Mouse (Mus musculus) layer of hippocampus, postnatal 10 days (tissue): ENCODE measurements at regions not wholly inside any gene's neighbourhood (a gene's known extent, or its start where the extent isn't known, plus 50 kb on each side); places are given as distances from the start of the nearest gene placed in this dataset.

Source experiments
- DNase-seq, 2 experiments: peaks; one replicate each; pipeline ENCODE4 v3.0.0; 2021; ENCODE audit warnings: low spot score in 2 of 2

DNA sequence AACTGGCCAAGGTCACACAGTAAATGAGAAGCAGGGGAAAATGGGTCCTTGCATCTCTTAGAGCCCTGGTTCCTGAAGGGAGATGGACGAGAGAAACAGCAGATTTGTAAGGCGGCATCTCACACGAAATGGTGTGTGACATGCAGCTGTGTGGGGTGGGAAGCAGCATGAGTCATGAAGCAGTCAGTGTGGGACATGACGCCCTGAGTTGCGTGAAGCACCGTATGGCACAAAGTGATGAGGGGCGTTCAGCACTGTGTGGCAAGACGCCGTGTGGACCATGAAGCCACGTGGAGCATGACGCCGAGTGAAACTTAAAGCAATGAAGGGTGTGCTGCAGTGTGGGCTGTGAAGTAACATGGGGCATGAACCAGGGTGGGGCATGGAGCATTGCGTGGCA is 414.9 kb upstream of the Zmiz1 start:
- no peak for DNase-seq

DNA sequence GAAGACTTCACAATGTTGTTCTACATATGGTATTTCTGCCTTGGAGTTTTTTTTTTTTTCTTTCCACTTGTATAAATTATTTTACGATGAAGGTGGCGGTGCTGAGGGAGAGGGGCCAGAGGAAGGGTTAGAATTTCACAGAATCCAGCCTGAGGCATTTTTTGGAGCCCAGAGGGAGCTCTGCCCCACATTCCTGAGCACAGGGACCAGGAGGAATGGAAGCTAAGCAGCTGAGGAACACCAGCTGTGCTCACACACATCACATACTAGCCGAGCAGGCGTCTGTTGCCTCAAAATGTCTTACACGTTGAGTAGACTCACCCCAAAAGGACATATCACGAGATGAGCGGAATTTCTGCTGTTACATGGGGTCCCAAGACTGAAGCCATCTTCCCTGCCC is 414.1 kb upstream of the Zmiz1 start:
- no peak for DNase-seq

- DNase-seq, result no peak
Measured at GRCm38 (mm10) chr14:25050674-25051251, 408.2 kb upstream of the Zmiz1 start.

GRCm38 (mm10) chr14:25052175-25052574 is 406.8 kb upstream of the Zmiz1 start:
- DNase-seq, result no peak

- DNase-seq, result no peak
Measured at GRCm38 (mm10) chr14:25059351-25059750, 399.6 kb upstream of the Zmiz1 start.

DNA sequence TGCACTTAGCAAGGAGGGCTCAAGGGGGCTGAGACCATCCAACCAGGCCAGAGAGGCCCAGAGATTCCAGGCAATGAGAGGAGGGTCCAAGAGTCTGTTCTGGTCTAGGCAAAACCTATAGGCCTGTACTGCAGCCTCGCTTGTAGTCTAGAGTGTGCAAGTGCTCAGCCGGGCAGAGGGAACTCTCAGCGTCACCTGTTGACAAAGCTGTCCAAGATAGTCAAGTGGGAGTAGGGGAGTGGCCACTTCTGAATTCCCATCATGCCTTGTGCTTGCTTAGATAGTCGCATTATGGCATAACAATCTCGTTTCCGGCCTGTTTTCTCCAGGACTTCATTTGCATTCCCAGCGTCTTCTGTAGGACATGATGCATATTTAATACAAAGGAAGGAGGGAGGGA is 398.7 kb upstream of the Zmiz1 start:
- no peak for DNase-seq

- no peak for DNase-seq
Measured at GRCm38 (mm10) chr14:25063090-25063489, 395.9 kb upstream of the Zmiz1 start.

DNA sequence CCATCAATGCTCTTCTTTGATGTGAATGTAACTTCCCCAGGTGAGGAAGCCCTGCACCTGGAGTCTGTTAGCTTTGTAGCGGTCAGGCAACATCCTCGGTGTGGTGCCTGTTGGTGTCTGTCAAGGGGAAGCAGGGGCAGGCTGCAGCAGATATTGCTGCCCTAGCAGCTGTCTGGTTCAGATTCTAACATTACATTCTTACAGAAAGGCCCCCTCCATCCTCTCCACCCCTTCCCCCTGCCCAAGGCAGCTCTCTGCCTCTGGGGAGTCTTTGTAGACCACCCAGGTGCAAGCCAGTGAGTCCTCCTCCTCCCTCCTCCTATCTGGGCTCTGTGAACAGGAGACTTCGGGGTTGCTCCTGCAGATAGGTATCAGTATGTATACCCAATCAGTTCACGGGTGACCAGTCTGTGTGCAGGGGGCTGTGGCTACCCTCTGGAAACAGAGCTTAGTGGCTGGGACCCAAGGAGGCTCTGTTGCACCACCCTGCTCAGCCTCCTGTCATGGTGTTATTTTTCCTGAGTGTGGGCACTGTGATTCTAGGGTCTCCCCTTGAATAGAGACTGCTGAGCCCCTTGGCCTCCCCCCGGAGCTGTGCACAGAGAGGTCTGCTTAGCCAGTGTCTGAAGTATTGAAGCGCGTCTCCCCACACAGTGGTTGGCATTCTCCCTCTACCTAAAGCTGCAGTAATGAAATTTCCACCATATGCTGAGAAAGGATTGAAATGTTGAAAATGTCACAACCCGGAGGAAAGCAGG is 394.6 kb upstream of the Zmiz1 start:
- no peak for DNase-seq

GRCm38 (mm10) chr14:25067435-25067834 is 391.6 kb upstream of the Zmiz1 start:
- DNase-seq, result no peak

DNA sequence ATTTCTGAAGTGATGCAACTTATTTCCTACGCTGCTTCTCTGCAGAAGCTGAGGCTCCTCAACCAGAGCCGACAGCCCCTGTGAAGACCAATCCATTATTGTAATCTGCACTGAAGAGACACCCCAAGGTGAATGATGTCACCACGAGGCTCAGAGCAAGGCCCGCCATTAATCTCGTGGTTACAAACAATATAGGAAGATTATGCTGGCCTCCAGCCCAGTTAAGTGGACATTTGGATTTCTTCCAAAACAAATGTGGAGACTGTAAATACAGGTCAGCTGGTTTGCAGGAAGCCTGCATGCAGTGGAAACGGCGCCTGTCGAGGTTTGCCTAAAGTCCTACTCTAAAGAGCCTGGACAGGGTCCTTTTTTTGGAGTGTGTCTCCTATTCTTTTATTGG is 390.6 kb upstream of the Zmiz1 start:
- no peak for DNase-seq

GRCm38 (mm10) chr14:25073143-25073542 is 385.8 kb upstream of the Zmiz1 start:
- no peak for DNase-seq

GRCm38 (mm10) chr14:25074022-25074800 is 384.8 kb upstream of the Zmiz1 start:
- peak; percentile 19 to 35 for DNase-seq

- no peak for DNase-seq
Measured at GRCm38 (mm10) chr14:25074891-25075290, 384.1 kb upstream of the Zmiz1 start.

GRCm38 (mm10) chr14:25080431-25080830 is 378.6 kb upstream of the Zmiz1 start:
- no peak for DNase-seq

DNA sequence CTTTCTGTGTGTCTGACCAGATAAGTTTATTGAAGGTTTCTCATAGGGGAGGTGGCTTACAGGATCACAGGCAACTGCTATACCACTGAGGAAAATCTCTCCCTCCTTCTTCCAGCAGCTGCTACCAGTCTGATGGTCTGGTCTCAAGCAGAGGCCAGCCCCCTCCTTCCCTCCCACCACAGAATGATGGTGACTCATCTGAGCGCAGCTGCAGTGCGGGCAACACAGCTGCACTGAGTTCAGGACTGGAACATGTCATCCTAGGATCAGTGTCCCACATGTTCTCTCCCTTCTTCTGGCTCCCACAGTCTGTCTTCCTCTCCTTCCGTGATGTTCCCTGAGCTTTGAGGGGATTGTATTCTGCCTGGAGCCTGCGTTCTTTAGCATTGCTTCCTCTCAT is 375.1 kb upstream of the Zmiz1 start:
- DNase-seq, result no peak

- no peak for DNase-seq
Measured at GRCm38 (mm10) chr14:25096786-25097185, 362.2 kb upstream of the Zmiz1 start.

DNA sequence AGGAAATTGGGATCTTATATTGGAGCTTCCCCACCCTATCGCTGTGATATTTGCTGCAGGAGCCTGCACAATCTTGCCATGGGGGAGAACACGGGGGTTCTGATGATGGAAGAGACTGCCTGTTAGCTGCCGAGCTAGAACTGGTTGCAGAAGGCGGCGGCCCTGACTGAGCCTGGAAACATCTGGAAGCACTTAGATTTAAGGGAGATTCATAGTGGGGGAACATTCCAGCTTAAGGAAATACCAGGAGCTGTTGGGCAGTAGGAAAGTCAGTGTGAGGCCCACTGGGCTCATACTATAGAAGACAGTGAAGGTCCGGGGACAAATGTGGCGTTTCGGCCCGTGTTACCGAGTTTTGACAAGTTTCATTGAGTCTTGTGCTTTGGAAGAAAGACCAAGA is 353.6 kb upstream of the Zmiz1 start:
- no peak for DNase-seq

- DNase-seq, result no peak
Measured at GRCm38 (mm10) chr14:25106451-25106850, 352.5 kb upstream of the Zmiz1 start.

DNA sequence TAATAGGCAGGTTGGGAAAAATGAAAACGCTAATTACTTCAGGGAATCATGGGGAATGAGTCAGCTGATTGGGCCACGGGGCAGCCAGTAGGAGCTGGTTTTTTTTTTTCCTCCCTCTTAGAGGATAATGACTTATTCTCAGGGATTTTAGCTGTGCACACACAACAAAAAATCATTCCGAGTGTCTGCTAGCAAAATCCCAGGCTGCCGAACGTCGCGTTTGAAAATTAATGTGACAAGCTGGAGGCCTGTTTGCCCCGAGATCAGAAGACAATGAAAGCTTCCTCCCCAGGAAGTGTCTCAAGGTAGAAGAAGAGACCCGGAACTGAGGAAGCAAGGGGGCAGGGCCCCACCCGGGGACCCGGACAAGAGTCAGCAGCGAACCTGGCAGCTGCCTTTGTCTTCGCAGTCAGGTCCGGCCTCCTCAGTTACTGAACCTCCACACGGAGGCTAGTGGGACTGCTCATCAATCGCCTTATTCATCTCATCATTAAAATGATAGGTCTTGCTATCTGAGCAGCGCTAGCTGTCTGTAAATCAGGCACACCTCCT is 350.8 kb upstream of the Zmiz1 start:
- no peak for DNase-seq

DNA sequence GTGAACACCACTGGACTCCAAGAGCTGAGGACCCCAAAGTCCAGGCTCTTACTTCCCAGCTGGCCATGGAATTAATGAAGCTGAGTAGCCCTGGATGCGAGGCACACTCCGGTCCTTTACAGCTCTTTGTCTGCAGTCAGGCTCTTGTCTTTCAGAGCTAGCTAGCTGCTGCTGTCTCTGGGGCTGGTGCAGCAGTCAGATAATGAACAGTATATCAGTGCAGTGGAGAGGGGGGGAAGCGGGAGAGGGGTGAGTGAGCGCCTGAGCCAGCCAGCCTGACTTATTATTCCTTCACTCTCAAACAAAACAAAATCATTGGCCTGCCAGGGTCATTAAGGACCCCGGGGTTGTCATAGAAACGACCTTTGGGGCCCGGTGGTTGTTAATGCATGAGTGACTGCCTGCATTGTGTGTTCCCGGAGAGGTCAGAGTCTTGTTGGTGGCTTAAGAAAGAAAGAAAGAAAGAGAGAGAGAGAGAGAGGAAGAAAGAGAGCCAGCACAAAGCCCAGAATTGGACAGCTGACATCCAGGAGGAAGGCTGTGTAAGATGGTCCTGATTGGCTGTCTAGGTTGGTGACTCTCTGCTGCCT is 350.2 kb upstream of the Zmiz1 start:
- DNase-seq, result peak; percentile 30 to 54

DNA sequence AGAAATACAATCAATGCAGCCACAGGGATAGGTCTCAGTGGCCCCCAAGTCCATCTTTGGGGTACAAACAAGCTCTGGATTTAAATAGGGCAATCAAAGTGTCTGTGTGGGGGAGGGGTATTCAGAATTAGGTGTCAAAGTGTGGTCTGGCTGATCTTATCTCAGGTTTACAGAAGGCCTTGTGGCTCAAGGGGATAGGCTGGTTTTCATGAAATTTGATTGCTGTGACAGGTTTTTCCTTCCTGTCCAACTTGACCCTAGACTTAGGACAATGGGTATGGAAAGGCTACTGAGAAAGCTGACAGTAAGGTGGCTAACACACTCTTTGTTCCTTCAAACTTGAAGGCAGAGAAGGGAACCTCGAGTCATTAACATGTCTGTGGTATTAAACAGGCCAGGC is 349.3 kb upstream of the Zmiz1 start:
- DNase-seq, result no peak

- DNase-seq, result no peak
Measured at GRCm38 (mm10) chr14:25112832-25113231, 346.2 kb upstream of the Zmiz1 start.
